Mouse (Mus musculus): ENCODE measurements around the gene Arfrp1.

DNA sequence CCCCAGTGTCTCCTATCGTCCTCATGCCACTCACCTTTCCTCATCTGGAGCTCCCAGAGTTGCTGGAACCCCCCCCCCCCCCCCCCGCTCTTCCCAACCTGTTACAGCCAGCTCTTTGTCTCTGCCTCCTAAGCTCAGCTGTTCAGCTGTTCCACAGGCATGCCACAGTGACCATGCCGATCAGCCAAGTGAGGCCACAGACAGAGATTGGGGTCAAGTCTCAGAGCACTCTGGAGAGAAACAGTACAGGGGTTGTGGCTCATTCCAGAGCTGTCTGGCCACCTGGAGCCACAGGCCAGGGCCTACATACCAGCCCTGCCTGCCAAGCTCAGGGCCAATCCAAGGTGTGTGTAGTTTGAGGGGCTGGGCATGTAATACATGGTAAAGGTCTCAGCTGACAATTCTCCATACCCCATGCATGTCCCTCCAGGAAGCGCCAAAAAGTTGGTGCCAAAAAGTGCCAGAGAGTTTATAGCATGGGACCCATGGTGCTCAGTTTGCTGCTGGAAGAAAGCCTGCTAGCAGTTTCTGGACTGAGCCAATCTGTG is 21.5 kb upstream of the Arfrp1 start:
- TF ChIP-seq POLR2A (IDR thresholded peaks at IDR 0.05; ENCODE audit: extremely low read depth, insufficient read depth, low read length) (no peak), CTCF (IDR thresholded peaks at IDR 0.05; ENCODE audit: low read depth, low read length) (no peak)
